Mouse (Mus musculus) T-helper 2 cell (primary cell): Measurements from ENCODE around the gene Wiz.

Experiments used
- in situ Hi-C: fragments of 300-600 bp; cut with MboI, MseI; formaldehyde crosslinking; loops from one replicate; pipeline ENCODE4 v1.15.1; 2025; ENCODE audit warnings: high pct_unique_total_duplicates

Gene Wiz

GRCm38 (mm10) chr17:32382576-32382975, 6.7 kb downstream of the Wiz start:
- in situ Hi-C loops: no loop called here

GRCm38 (mm10) chr17:32378786-32379185, 10.5 kb downstream of the Wiz start:
- in situ Hi-C loops: no loop called here

GRCm38 (mm10) chr17:32377137-32377536, 12.1 kb downstream of the Wiz start:
- in situ Hi-C loops: no loop called here

GRCm38 (mm10) chr17:32376475-32376874, 12.8 kb downstream of the Wiz start:
- in situ Hi-C loops: no loop called here

- in situ Hi-C loops: no loop called here
Measured at GRCm38 (mm10) chr17:32368991-32369578, 20.2 kb downstream of the Wiz start.

- in situ Hi-C loops: no loop called here
Measured at GRCm38 (mm10) chr17:32367706-32368105, 21.5 kb downstream of the Wiz start.

GRCm38 (mm10) chr17:32365296-32365695, 23.9 kb downstream of the Wiz start:
- in situ Hi-C loops: no loop called here

GRCm38 (mm10) chr17:32364850-32365249, 24.4 kb downstream of the Wiz start:
- in situ Hi-C loops: no loop called here

GRCm38 (mm10) chr17:32364331-32364730, 24.9 kb downstream of the Wiz start:
- in situ Hi-C loops: no loop called here

GRCm38 (mm10) chr17:32363821-32364301, 25.4 kb downstream of the Wiz start:
- in situ Hi-C loops: no loop called here

- in situ Hi-C loops: no loop called here
Measured at GRCm38 (mm10) chr17:32362686-32363085, 26.6 kb downstream of the Wiz start.

- in situ Hi-C loops: no loop called here
Measured at GRCm38 (mm10) chr17:32359928-32360327, 29.3 kb downstream of the Wiz start.

GRCm38 (mm10) chr17:32358943-32359340, 30.3 kb downstream of the Wiz start:
- in situ Hi-C loops: no loop called here

GRCm38 (mm10) chr17:32358192-32358942, 30.9 kb downstream of the Wiz start:
- in situ Hi-C loops: no loop called here

GRCm38 (mm10) chr17:32356766-32357760, 32.2 kb downstream of the Wiz start:
- in situ Hi-C loops: no loop called here

GRCm38 (mm10) chr17:32356281-32356680, 33.0 kb downstream of the Wiz start:
- in situ Hi-C loops: no loop called here

GRCm38 (mm10) chr17:32355031-32355430, 34.2 kb downstream of the Wiz start:
- in situ Hi-C loops: no loop called here

GRCm38 (mm10) chr17:32354211-32354610, 35.0 kb downstream of the Wiz start:
- in situ Hi-C loops: loop anchor here (5.0 kb wide), 1 partner anchor 138 kb away; no protein-coding TSS in a partner anchor

- in situ Hi-C loops: loop anchor here (5.0 kb wide), 1 partner anchor 139 kb away; no protein-coding TSS in a partner anchor
Measured at GRCm38 (mm10) chr17:32353696-32354095, 35.5 kb downstream of the Wiz start.

- in situ Hi-C loops: loop anchor here (5.0 kb wide), 1 partner anchor 141 kb away; no protein-coding TSS in a partner anchor
Measured at GRCm38 (mm10) chr17:32351726-32352125, 37.5 kb downstream of the Wiz start.

- in situ Hi-C loops: loop anchor here (5.0 kb wide), 1 partner anchor 141 kb away; no protein-coding TSS in a partner anchor
Measured at GRCm38 (mm10) chr17:32351269-32351668, 38.0 kb downstream of the Wiz start.
